Comparison of ENCODE assay signal across 14 mouse cellular contexts in the genomic region with DNA sequence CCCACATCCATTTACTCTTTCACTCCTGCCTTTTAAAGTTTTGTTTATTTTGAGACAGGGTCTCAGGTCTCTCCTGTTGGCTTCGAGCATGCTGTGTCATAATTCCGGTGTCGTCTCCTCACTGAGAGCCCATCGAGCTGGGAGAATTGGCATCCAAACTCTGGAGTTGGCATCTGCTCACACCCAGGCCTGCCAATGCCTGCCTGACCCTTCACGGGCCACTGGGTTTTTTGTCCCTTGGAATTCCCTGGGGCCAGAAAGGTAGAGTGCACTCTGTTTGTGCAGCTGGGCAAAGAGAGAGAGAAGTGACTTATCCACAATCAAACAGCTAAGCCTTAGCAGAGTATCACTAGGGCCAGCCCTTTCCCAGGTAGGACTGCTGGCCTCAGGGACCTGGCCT.
DNase-seq lines count a peak whose midpoint lies in the region; ATAC-seq lines count a peak whose summit lies in the region.
"Had no signal": no experiment of that assay in that cellular context is flagged by ENCODE, and none has a peak within 500 bp of the region (broad histone marks: within the 10 kb centered on the region; RNA-seq: fewer than 3 reads in every experiment).

No protein-coding gene starts in this region.

- ATAC-seq in cerebellum, adult (ENCODE audit: insufficient number of reproducible peaks, low FRiP score, low TSS enrichment), result no peak
- ATAC-seq: intestine, embryonic 16.5 days; liver, postnatal 0 days had no signal

- peak; percentile 26 for DNase-seq in cerebellum, adult 11 months
- peak; percentile 43 to 47 for DNase-seq in kidney, adult 8-10 months
- DNase-seq in kidney, postnatal 4 days, result no peak
- DNase-seq in right cerebral cortex, postnatal 10 days (ENCODE audit: low spot score in 2 of 2), result peak; percentile 33 to 40
- no peak for DNase-seq in right cerebral cortex, postnatal 4 days
- DNase-seq in gastrocnemius, postnatal 10 days, result no peak
- DNase-seq in adrenal gland, adult 8-10 months, result no peak
- DNase-seq: adrenal gland, postnatal 14 days; gastrocnemius, postnatal 14 days; heart, adult 2 months; liver, postnatal 0 days; thymus, postnatal 25 days had no signal

Comparison
In these comparisons a context has a peak if more than half of its experiments do, and no peak if none do; other contexts are left out.
1. DNase-seq: peak in cerebellum, adult 11 months (single experiment), kidney, adult 8-10 months (2 of 2) and right cerebral cortex, postnatal 10 days (2 of 2); none in kidney, postnatal 4 days (0 of 2), right cerebral cortex, postnatal 4 days (single experiment), gastrocnemius, postnatal 10 days (single experiment) and adrenal gland, adult 8-10 months (single experiment).